Mouse (Mus musculus) adrenal gland, postnatal 14 days (tissue): Measurements from ENCODE around the gene Il11. TPM values are rescaled to one million over a fixed set of nuclear protein-coding genes. Genes with fewer than 3 reads are reported as not detected.

Source experiments
- DNase-seq: peaks from one replicate; pipeline ENCODE4 v3.0.0; 2021; ENCODE audit warnings: mixed read lengths
- total RNA-seq: library from RNA; stranded (reverse); gene quantifications from 2 replicates; pipeline ENCODE4 v1.2.3, GENCODE M21; 2021

The Il11 gene
- total RNA-seq, 1 experiment from 2014 or later: not detected

DNA sequence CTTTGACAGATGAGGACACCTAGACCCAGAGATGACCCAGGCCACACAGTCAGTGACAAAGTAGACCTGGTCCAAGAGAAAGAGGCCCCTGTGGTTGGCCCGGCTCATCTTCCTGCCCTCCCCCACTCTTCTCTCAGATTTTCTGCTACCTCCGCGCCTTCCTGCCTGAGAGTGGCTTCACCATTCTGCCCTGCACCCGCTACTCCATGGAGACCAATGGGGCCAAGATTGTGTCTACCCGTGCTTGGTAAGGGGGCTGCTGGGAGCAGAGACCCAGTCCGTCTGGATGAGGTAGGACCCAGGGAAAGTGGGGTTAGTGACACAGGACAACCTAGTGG lies 40.2 kb downstream of the Il11 start:
- DNase-seq: no peak

DNA sequence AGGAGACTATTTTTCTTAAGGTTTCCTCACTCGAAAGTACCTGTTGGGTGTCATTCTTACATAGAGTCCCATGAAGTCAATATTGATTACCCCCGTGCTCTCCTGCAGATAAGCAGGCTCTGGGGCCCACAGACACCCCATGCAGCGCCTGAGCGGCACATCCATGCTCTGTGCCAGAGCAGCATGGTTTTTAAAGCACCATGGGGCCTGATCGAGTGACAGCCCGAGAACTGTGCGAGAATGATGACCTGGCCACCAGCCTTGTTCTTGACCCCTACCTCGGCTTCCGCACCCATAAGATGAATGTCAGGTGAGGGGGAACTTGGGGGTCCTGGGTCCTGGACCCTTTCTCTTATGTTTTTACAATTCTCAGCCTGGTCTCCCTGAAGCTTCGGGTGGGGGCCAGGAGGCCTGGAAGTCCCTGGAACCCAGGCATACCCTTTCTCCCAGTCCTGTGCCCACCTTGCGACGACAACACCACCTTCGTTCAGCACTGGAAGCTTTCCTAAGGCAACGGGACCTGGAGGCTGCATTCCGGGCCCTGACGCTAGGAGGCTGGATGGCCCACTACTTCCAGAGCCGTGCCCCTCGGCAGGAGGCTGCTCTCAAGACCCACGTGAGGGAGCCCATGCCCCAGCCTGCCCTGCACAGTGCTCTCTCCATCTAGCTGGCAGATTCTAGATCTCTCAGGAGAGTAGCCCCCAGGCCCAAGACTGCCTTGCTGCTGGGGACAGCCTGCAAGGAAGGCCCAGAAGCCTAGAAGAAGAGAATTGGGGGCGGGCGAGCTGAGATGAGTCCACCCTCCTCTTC lies 40.8 kb downstream of the Il11 start:
- DNase-seq: no peak

DNA sequence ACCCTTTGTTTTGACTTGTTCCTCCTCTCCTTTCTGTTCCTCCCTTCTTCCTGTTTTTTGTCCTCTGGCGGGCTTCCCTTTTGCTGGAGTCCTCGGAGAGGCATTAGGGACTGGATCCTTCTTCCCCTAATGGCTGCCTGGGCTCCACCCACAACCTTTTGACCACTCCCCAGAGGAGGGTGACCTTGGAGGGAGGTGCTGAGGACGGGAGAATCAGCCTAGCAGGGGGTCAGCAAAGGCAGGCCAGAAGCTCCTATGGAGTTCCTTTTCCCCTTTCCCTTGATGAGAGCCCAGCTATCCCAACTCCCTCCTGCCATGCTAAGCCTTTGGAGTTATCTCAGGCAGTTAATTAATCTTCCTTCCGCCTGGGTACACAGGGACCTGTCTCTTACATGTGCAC lies 41.5 kb downstream of the Il11 start:
- peak; percentile 82 for DNase-seq

DNA sequence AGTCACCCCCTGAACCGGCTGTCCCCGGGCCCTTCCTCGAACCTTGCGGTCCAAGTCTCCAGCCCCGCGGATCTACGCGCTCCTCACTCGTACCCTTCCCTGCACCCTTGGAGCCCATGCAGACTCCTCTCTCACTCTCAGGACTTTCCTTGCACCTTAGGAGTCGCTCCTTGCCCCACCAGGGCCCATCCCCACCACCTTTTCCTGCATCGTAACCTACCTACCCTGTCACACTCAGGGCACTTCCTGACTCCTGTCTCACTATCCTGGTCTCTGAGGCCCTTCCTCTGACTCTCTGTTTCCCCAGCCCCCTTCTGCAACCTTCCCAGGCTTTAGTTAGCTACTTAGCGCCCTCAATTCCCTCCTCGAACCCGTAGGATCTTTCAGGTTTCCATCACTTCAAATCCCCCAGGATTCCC lies 42.3 kb downstream of the Il11 start:
- no peak for DNase-seq

DNA sequence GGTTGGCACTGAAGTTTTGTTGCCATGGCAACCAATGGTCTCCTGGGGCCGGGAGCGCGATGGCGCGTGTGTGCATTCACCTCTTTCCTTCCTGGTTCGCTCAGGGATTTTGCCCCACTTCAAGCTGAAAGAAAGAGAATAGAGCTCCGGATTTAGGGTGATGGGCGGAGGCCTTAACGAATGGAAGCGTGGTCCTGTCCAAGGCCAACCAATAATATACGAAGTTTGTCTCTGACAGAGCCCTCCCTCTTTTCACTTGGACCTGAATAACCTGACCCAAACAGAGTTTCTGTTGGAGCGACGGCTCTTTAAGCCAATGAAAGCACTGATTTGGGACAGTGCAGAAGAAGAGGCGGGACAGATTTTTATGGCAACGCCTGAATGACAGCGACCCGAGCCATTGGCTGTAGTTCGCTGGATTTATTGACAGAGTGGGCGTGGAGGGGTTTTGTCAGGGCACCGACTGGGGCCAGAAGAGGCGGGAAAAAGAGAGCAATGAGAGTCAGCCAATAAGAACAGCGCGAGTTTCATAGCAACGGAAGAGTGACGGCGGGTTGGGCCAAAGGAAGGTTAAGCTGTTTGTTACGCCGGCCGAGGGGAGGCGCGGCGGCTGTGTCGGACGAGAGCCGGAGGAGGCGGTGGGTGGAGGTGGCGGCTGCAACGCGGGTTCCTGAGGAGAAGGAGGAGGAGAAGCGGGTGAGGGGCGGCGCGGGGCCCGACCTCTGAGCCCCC lies 42.9 kb downstream of the Il11 start, which contains the start of gene Kmt5c:
TSS of gene Kmt5c (plus strand) at position 572 of the 732 bp plus-strand sequence.
- peak; percentile 98 for DNase-seq

DNA sequence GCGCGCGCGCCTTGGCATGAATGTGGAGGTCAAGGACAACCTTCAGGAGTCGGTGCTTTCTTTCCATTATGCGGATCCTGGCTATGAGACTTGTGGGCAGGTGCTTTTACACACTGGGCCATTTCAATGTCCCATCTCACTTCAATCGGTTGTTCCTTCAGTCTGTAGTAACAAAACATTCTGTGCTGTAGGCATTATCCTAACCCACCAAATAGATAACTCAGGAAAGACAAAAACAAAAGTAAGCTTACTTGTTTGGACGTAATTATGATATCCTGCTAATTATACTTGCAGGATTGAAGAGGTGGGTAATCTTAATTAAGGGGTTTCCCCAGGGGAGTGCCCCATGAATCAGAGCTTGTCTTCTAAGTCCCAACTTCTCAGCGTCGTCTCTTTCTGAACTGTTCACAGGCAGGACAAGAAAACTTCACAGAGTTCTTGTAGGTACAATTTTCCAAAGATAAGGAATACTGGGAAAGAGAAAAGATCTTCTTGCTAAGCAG lies 43.6 kb downstream of the Il11 start:
- peak; percentile 29 for DNase-seq

DNA sequence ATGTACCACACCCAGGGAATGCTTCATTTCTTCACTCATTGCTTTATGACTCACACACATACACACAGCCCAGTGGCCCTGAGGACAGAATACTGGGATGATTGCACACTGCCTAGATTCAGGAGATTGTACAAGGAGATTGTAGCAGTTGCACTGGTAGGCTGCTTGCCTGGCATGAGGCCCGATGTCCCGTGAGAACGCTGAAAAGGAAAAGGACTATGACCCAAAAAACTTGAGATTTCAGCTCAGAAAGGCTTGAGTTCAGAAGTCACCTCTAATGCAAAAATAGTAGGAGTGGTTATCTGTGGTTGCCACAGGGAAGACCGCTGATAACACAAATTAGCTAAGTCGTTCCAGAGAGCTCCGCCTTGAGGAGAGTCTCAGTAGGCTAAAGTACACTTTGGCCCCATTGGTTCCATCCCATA lies 49.7 kb downstream of the Il11 start:
- peak; percentile 59 for DNase-seq

DNA sequence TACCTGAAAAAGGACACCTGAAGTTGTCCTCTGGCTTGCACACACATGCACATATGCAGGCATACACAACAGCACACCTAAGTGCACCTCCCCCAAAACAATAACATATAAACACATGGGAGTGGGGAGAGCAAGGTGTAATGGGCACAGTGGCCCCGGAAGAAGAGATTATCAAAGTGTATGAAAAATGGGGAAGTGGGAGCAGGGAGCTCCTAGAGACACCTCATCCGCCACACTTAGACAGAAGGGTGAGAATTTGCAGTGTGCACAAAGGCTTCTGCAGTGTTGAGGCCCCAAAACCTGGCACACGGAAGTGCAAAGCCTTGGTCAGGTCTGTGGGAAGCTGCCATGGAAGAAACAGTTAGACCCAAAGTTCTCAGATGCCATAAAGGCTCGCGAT lies 51.6 kb downstream of the Il11 start:
- no peak for DNase-seq

DNA sequence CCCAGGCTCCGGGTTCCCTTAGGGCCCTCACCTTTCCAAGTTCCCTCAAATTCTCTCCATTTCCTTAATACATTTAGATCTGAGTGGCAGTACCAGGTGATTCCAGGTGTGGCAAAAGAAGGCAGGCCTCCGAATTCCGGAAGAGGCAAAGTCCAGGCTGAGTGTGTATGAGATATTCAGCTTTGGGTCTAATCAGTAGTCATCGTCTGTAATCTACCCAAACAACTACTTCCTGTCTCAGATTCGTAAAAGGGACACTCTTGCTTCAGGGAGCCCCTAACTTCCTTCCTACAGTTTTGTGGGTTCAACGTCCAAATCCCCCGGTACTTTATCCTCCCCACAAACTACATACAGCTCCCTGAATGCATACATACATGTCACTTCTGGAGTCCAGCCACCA lies 57.5 kb downstream of the Il11 start, which contains the start of gene Tmem150b:
TSS of gene Tmem150b (minus strand) at position 81 of the 400 bp plus-strand sequence.
- no peak for DNase-seq

DNA sequence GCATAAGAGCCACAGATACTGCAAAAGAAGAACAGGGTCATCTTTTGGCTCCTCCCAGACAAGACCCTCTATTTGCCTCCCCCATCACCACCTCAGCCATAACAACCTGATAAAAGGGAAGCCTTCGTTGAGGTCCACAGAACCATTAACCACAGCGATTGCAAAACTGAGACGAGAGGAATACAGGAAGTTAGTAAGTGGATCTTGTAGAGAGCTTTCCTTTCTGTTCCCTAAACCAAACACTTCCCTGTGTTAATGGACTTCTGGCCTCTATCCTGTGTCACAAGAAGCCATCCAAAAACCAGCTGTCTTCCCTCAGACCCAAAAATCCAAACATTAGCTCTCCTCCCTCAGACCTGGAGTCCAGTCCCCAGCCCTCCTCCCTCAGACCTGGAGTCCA lies 58.3 kb downstream of the Il11 start:
- DNase-seq: no peak

DNA sequence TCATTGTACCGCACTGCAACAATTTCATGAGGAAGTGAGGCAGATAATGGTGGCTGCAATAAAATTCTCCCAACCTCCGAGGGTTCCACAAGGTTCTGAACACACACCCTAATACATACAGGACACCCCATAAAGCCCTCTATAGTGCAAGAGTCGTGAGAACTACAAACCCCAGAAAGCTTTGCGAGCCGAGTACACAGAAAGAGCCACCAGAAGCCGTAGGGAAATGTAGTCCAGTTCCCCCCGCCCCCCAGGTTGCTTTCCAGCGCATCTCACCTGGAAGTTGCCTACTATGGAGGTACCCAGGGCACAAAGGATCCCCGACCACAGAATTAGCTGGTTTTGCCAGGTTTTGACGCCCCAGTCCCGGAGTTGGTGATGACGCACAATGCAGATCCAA lies 59.2 kb downstream of the Il11 start:
- peak; percentile 17 for DNase-seq

Other genes with a start within 250 kb of the Il11 start
- 8.2 and 11.6 TPM in 2 replicates for gene Syt5, start 235.3 kb downstream of the Il11 start, total RNA-seq
- gene Ptprh, start 178.8 kb downstream of the Il11 start, total RNA-seq: not detected in 2 replicates
- 8.8 and 16.2 TPM in 2 replicates for gene Tmem86b, start 151.4 kb downstream of the Il11 start, total RNA-seq
- 80.9 and 86.1 TPM in 2 replicates for gene Ppp6r1, start 123.8 kb downstream of the Il11 start, total RNA-seq
- gene Hspbp1, start 97.8 kb downstream of the Il11 start, total RNA-seq: 34.0 and 37.9 TPM in 2 replicates
- 6.0 and 8.4 TPM in 2 replicates for gene Brsk1, start 92.3 kb downstream of the Il11 start, total RNA-seq
- 0.30 and 0.79 TPM in 2 replicates for gene Tmem150b, start 57.6 kb downstream of the Il11 start, total RNA-seq
- gene Kmt5c, start 42.7 kb downstream of the Il11 start, total RNA-seq: 60.3 and 70.7 TPM in 2 replicates
- 28.1 and 31.3 TPM in 2 replicates for gene Cox6b2, start 29.8 kb downstream of the Il11 start, total RNA-seq
- gene Fam71e2, start 11.6 kb downstream of the Il11 start, total RNA-seq: not detected in 2 replicates
- gene Tmem190, start 78 bp upstream of the Il11 start, total RNA-seq: not detected in 2 replicates
- 10.2 and 11.7 TPM in 2 replicates for gene Tmem238, start 6.8 kb upstream of the Il11 start, total RNA-seq
- 1,145 and 1,281 TPM in 2 replicates for gene Rpl28, start 10.0 kb upstream of the Il11 start, total RNA-seq
- 140 and 146 TPM in 2 replicates for gene Ube2s, start 29.7 kb upstream of the Il11 start, total RNA-seq
- 2.2 and 2.9 TPM in 2 replicates for gene Shisa7, start 61.8 kb upstream of the Il11 start, total RNA-seq
- gene Isoc2b, start 87.4 kb upstream of the Il11 start, total RNA-seq: 8.6 and 12.5 TPM in 2 replicates
- gene Isoc2a, start 94.3 kb upstream of the Il11 start, total RNA-seq: 55.7 and 67.9 TPM in 2 replicates
- 0.26 TPM in 1 of 2 replicates, not detected in the other for gene Gm36210, start 123.7 kb upstream of the Il11 start, total RNA-seq
- gene Zfp628, start 132.4 kb upstream of the Il11 start, total RNA-seq: 13.7 and 16.2 TPM in 2 replicates
- gene Nat14, start 139.2 kb upstream of the Il11 start, total RNA-seq: 6.6 and 8.1 TPM in 2 replicates
- 3.9 and 5.0 TPM in 2 replicates for gene Ssc5d, start 142.9 kb upstream of the Il11 start, total RNA-seq
- gene Sbk2, start 181.5 kb upstream of the Il11 start, total RNA-seq: 0.63 TPM in 1 of 2 replicates, not detected in the other
- gene Sbk3, start 188.3 kb upstream of the Il11 start, total RNA-seq: 0.37 and 0.64 TPM in 2 replicates
- 17.8 and 20.5 TPM in 2 replicates for gene Zfp579, start 213.3 kb upstream of the Il11 start, total RNA-seq
- 11.7 and 12.9 TPM in 2 replicates for gene Zfp524, start 231.6 kb upstream of the Il11 start, total RNA-seq
- 22.7 and 25.8 TPM in 2 replicates for gene Fiz1, start 231.8 kb upstream of the Il11 start, total RNA-seq
- gene Gm44973, start 232.6 kb upstream of the Il11 start, total RNA-seq: not detected in 2 replicates
- 25.3 and 30.5 TPM in 2 replicates for gene Zfp865, start 237.5 kb upstream of the Il11 start, total RNA-seq
- gene Ccdc106, start 237.7 kb upstream of the Il11 start, total RNA-seq: 1.3 and 2.7 TPM in 2 replicates